Comparison of ENCODE assay signal across 21 mouse cellular contexts in genomic region chr11:117220777-117221176, GRCm38 (mm10).
"Had no signal": no experiment of that assay in that cellular context is flagged by ENCODE, and none has a peak within 500 bp of the region (broad histone marks: within the 10 kb centered on the region; RNA-seq: fewer than 3 reads in every experiment).

No protein-coding gene starts in this region.

- DNase-seq: kidney, postnatal 25 days; layer of hippocampus, postnatal 36 days; liver, postnatal 0 days; lung, embryonic 14.5 days; retina, postnatal 1 day; right cerebral cortex, postnatal 25 days; spleen, adult 18-20 months; thymus, postnatal 25 days had no signal

- H3K27me3 ChIP-seq: limb, embryonic 12.5 days; limb, embryonic 15.5 days; midbrain, embryonic 12.5 days; midbrain, embryonic 15.5 days; neural tube, embryonic 13.5 days; stomach, embryonic 15.5 days had no signal

- H3K27ac ChIP-seq: kidney, postnatal 0 days; layer of hippocampus, adult 2 months; left cerebral cortex, adult 2 months; limb, embryonic 12.5 days; limb, embryonic 15.5 days; liver, embryonic 14.5 days; macrophage; midbrain, embryonic 12.5 days; midbrain, embryonic 15.5 days; neural tube, embryonic 13.5 days; stomach, embryonic 15.5 days had no signal

- H3K9ac ChIP-seq: limb, embryonic 12.5 days; limb, embryonic 15.5 days; liver, embryonic 14.5 days; liver, postnatal 0 days; lung, embryonic 14.5 days; midbrain, embryonic 12.5 days; midbrain, embryonic 15.5 days; neural tube, embryonic 13.5 days; stomach, embryonic 15.5 days had no signal

- H3K9me3 ChIP-seq: limb, embryonic 12.5 days; limb, embryonic 15.5 days; midbrain, embryonic 12.5 days; midbrain, embryonic 15.5 days; neural tube, embryonic 13.5 days; stomach, embryonic 15.5 days had no signal

- ATAC-seq: liver, postnatal 0 days; lung, postnatal 0 days; midbrain, embryonic 15.5 days had no signal

- H3K4me1 ChIP-seq: midbrain, embryonic 12.5 days; midbrain, embryonic 15.5 days had no signal

- H3K4me3 ChIP-seq: layer of hippocampus, adult 2 months; left cerebral cortex, adult 2 months; limb, embryonic 12.5 days; limb, embryonic 15.5 days; midbrain, embryonic 12.5 days; midbrain, embryonic 15.5 days; neural tube, embryonic 13.5 days; stomach, embryonic 15.5 days had no signal

- H3K36me3 ChIP-seq: limb, embryonic 12.5 days; limb, embryonic 15.5 days; midbrain, embryonic 12.5 days; midbrain, embryonic 15.5 days; neural tube, embryonic 13.5 days; stomach, embryonic 15.5 days had no signal

- H3K4me2 ChIP-seq: limb, embryonic 12.5 days; limb, embryonic 15.5 days; liver, embryonic 11.5 days; lung, embryonic 14.5 days; midbrain, embryonic 12.5 days; midbrain, embryonic 15.5 days; neural tube, embryonic 13.5 days; stomach, embryonic 15.5 days had no signal
